Mouse (Mus musculus) left cerebral cortex, adult 11 months (tissue): ENCODE measurements around the gene Rad51.

ENCODE experiments used
- DNase-seq: peaks from one replicate; pipeline ENCODE4 v3.0.0; 2022; ENCODE audit warnings: low spot score

Rad51 gene

DNA sequence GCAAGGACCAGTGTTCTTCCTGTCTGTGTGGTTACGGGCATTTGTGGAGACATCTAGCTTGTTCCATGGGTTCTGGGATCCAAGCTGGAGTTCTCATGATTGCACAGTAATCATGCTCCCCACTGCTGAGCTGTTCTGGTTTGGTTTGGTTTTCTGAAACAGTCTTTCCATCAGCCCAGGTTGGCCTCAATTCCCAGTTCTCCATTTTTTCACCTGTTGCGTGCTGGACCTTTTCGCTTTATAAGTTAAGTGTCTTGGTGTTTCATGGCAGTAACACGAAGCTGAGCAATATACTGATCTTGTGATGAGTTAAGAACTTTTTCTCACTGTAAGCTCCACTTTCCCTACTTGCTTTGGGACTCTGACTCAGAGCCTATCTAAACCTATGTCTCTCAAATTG, 51.4 kb downstream of the Rad51 start:
- no peak for DNase-seq

DNA sequence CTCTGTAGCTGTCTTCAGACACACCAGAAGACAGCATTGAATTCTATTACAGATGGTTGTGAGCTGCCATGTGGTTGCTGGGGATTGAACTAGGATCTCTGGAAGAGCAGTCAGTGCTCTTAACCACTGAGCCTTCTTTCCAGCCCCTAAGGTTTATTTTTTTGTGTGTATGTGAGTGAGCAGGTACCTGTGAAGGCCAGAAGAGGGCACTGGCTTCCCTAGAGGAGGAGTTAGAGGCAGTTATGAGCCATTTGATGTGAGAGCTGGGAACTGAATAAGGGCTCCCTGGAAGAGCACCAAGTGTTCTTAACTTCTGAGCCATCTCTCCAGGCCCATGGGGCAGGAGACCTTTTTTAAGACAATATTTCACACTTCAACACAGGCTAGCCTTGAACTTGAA, 52.8 kb downstream of the Rad51 start:
- DNase-seq = no peak

DNA sequence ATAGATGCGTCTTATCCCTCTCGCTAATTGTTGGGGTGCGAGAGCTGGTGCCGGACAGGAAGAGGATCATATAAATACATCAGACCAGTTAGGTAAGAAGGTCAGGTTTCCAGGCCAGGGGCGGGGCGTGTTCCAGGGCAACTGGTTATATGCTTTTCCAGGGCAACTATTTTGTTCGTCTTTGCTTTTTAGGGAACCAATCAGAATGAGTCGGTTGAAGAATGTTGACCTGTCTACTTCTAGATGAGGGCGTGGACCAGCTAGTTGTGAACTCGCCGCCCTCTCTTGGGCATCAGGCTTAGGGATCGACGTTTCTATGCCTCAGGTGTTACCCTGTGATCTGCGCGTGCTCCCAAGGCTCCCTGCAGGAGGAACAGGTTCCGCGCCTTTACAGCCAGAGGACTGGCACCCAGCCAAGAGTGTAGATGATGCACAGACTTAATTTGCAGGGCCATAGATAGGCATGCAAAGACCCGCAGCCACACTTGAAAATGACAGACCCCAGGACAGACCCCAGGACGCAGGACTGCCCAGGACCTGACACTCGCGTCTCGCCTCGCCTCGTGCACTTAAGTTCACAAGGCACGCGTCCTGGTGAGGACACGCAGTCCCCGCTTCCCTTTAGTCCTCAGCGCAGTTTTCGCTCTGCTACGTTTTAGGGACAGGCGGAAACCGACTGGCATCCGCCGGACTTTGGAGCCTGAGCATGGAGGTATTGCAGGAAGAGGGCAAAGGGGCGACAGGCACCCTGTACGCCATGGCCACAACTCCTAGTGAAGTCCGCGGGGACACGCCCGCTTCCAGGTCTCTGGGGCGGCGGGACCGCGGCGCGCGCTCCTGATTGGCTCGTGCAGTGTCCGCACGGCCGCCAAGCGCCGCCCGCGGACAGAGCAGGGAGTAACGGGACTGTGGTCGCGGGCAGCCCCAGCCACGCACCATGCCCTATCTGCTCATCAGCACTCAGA, 54.6 kb downstream of the Rad51 start, which contains the start of gene Gchfr:
Gchfr (plus strand) TSS at position 873 of the 965 bp plus-strand sequence.
- no peak for DNase-seq

DNA sequence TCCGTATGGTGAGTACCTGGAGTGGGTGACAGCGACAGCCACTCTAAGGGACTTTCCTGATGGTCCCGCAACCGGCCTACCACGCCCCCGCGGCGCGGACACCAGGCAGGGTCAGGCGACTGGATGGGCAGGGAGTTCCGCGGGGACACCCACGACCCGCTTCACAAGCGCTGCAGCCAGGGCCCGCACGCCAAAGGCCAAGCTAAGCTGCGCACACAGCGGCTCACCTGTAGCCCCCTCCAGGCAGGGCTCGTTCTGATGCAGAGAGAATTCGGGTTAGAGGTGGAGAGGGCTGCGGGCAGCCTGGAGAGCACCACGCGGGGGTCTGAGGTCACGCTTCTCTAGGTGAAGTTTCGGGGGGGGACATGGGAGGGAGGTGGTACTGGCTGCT, 55.3 kb downstream of the Rad51 start:
- DNase-seq = no peak

DNA sequence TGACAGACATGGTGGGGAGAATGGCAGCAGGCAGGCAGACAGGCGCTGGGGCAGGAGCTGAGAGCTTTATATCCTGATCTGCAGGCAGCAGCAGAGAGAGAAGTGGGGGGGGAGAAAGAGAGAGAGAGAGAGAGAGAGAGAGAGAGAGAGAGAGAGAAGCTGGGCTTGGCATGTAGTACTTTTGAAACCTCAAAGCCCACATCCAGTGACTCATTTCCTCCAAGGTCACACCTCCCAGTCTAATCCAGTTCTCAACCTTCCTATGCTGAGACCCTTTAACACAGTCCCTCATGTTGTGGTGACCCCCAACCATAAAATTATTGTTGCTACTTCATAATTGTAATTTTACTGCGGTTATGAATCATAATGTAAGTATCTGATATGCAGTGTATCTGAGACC, 57.7 kb downstream of the Rad51 start:
- DNase-seq = no peak

DNA sequence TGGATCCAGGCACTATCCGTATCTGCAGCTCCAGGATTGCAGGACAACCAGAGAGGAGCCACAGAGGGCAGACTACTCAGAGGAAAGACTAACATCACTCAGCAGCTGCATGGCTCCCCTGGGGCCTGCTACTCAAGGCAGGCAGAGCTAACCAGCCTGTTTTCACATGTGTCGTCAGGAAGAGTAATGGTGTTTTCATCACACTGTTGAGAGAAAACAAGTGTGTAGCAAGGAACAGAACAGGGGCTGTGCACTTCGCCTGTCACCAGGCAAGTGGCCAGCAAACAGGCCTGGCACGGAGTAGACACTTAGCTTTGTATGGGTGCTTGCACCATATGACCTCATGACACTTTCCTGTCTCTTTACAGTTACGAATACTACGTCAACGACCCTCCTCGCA, 59.0 kb downstream of the Rad51 start:
- no peak for DNase-seq

DNA sequence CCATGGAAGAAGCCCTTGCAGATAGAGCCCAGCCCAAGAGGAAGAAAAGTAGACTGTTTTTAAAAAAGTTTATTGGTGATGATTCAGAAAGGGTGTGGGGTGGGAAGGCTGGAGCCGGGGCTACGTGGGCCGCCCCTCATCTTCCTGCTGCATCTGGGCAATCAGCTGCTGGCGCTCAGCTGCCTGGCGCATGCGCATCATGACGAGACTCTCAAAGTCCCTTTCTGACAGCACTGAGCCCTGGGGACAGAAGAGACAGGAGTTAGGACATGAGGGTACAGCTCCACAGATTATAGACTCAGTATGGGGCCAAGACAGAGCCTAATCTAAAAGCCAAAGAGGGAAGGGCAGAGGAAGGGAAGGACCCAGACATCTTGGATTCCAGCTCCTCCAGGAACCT, 59.9 kb downstream of the Rad51 start:
- DNase-seq = no peak

DNA sequence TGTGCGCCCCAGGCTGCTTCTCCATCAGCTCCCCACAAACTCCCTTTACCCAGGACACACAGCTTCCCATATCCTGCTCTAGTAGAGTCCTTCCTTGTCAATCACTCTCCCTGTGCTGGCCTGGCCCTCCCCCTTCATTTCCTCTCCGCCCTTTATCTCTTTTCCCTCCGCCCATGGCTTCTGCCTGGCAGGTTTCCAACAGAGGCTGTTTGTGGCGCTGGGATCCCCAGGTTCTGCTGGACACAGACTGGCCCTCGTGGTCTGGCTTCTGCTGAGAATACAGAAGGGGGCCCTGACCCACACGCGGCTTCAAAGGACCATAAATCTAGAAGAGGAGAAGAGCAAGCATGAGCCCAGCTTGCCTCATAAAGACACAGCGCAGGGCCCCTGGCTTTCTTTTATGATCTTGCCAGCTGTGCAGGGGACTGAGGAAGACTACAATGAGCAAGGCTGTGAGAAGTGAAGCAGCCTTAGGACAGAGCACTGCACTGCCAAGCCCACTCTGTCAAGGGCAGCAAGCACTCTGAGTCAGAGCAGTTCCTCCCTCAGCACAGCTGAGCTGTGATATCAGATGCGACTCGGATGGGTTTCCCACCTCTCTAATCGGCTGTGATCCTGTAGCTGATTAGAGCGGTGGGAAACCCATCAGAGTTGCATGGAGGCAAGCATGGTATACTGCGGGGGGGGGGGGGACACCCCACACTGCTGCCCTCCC, 60.4 kb downstream of the Rad51 start:
- DNase-seq = no peak

DNA sequence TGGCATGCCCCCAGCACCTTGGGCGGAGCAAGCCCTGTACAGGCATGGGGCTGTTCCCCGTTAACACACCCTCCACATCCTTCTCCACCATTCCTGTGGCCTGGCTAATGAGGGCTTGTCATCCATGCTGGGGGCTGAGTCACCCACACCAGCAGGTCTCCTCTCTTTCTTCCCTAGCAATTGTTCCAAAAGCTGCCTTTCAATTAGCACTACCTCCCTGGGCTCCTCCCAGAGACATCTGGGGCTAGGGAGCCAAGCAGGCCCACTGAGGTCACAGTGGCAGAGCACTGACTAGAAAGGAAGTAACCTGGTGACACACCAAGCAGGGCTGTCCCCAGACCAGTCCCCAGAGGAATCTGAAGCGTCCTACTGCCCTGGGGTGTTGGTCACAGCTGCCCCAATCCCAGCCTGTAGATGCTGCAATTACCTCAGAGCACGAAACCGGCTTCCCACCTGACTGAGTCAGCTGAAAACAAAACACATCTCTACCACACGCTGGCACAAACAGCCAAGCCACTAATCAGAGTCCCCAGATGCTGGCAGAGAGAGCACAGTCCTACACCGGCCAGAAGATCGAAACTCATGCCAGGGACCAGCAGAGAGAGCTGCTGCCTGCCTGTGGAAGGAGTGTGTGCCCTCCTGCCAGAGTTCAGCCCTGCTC, 61.5 kb downstream of the Rad51 start, which contains the start of gene Gm14137:
Gm14137 (plus strand) TSS at position 519 of the 661 bp plus-strand sequence.
- no peak for DNase-seq

DNA sequence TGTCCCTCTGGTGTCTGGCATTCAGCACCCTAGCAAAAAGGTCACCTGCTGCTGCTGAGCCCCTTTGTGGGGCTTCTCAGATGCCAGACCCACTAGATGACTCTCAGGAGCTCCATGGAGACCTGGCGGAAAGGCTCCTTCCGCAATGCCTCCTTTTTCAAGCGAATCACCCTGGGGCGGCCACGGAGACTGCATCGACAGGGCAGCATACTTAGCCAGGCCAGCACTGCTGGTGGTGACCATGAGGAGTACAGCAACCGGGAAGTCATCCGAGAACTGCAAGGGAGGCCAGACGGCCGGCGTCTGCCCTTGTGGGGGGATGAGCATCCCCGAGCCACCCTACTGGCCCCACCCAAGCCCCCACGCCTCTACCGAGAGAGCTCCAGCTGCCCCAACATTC, 62.3 kb downstream of the Rad51 start:
- no peak for DNase-seq

DNA sequence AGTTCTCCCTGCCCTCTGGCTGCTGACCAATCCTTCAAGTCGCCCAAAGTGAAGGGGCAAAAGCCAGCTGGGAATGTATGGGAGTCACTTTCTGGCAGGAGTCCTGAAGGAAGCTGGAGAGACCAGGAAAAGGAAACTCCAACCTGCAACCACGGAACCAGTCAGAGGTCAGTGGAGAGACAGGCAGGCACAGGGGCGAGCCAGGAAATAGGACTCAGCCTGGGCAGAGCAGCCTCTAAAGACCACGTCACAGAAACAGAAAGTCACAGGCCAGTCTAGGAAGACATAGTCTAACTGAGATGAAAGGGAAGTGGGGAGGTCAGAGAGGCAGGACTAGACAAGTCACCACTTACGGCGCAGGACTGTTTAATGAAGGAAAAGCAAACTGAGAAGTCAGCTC, 63.0 kb downstream of the Rad51 start:
- no peak for DNase-seq

DNA sequence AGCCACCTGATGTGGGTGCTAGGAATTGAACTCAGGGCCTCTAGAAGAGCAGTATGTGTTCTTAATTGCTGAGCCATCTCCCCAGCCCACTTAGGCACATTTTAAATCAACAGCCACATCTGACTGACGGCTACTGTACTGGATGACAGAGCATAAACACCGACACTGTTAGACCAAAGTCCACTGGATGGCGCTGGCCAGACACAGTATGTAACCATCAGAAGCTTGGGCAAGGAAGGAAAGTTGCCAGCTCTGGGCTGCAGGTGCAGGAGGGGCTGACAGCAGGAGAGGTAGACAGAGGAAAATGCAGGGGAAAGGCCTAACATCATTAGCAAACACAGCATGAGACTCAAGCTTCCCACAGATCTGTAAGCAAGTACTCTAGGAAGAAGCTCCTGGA, 64.2 kb downstream of the Rad51 start:
- DNase-seq = no peak

DNA sequence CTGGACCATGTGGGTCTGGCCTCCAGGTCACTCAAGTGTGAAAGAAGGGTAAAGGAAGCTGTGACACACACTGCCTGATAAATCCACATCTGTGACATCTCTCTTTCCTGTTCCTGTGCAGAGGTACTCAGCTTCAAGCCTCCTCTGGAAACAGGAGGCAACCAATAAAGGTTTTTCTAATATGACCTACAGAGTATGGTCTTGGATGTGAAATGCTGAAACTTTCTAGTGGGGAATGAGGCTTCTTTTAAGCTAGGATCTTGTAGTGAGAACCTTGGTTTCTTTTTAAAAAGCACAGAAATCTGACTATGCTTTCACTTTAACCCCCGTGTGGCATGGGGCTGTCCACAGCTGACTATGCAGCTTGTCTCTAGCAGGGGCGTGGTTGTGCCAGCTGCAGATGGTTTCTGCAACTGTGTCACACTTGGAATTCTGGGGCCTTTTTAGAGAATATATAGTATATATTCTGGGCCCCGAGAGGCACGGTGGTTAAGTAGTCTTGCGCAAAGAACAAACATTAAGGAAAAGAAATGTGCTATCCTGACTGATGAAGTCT, 64.9 kb downstream of the Rad51 start:
- no peak for DNase-seq

DNA sequence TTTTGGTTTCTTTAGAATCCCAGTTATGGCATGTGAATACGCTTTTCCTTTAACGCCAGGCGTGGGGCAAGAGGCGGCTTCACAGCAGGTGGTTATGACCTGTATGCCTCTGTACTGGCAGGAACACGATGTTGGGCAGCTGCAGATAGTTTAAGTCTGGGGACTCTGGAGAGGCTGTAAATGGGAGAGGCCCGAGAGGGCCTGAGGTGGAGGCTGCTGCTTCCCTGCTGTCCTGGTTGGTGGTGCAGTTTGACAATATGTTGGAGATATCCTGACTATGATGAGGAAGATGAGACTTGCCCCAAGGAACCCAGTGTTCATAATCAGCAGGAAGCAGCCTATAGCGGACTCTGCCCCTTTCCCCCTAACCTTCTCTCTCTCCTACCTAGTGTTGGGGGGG, 70.3 kb downstream of the Rad51 start:
- DNase-seq = no peak

DNA sequence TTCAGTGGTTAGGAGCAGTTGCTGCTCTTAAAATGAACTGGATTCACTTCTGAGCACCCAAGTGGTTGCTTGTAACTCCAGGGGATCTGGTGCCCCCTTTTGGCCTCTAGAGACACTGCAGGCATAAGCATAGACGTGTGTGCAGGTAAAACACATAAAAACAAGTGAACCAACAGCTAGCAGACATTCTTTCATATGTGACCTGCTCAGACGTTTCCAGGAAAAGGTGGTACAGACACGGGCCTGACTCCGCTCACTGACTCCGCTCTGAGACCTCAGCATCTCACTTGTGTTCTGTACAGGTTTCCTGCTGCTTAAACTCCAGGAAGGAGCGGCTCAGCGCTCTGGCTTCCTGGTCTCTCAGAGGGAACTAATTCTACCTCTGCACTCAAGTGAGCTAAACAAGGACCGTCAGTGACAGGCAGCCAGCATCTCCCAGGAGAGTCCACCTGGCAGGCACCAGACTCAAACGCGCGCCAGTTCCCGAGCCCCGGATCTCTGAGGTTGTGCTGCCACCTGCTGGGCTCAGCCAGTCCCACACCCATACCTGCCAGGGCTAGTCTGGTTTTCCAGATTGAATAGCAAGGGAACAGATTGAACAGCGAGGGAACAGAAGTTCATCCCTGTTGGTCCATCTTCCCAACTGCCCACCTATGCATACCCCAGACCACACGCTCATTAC, 76.6 kb downstream of the Rad51 start:
- DNase-seq = peak; percentile 59

DNA sequence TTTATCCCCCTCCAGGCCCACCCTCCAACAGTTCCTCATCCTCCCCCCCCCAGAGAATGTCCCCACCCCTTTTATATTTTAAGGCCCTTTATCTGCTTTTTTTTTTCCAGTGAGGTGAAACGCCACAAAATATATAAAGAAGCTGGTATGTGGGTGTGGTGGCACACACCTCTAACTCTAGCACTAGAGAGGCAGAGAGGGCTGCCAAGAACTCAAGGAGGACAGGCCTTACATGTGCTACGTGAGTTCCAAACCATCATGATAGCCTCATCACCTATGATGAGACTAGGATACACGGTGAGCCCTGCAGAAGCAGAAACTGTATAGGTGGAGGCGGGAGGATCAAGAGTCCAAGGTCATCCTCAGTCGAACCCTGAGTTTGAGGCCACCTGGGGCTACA, 78.4 kb downstream of the Rad51 start:
- DNase-seq = no peak

DNA sequence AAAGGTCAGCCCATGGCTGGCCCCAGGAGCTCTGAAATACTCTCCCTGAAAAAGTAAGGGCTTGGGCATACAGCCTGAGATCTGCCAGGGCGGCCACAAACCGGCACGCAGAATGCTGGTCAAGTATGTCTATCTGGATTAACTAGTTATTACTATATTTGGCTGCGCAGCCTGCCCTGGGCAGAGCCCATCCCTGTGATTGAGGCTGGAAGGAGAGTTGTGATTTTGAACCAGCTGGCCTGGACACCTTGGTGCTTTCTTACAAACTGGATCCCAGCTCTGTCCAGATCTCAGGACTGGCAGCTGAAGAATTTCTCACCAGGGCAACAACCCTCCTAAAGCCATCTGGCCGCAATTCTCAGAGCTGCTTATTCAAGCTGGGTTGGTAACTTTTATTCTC, 81.5 kb downstream of the Rad51 start:
- no peak for DNase-seq

DNA sequence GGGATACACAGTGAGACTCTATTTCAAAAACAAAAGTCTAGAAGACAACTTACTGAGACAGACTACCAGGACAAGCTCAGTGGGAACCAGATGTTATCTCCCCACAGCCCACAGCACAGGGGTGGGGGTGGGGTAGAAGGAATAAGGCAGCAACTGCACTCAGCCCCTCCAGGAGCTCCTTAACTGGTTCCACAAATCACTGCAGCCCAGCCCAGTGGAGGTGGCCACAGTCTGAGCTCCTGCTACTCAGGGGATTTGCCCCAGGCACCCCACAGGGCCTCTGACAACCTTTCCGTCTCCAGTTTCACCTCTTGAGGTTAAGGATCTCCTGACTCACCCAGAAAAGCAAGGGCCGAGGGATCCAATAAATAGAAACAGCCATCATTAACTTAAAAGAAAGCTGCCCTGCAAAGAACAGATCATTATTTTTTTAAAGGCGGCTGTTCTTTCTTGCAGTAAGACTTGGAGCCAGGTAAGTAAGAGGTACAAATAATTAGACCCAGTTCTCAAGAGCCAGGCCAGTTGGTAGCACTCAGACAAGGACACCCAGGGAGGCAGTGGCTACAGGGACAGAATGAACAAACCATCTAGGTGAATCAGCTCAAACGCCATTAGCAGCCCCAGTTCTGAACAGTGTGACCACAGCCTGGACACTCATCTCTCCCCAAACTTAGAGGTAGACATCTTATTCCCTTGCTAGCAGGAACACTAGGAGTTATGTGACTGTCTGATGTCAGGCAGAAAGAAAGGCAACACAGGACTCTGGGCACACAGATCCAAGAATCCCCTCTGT, 83.9 kb downstream of the Rad51 start:
- DNase-seq = no peak
